Mouse (Mus musculus): ENCODE results near the gene Optc.

- TF ChIP-seq CTCF (conservative IDR thresholded peaks at IDR 0.05; ENCODE audit: low read length), result no peak
- no peak for TF ChIP-seq POU5F1 (IDR thresholded peaks at IDR 0.05; ENCODE audit: borderline replicate concordance, low read length)
Measured at GRCm38 (mm10) chr1:133945106-133945505, 37.3 kb upstream of the Optc start.
